In genomic region chr1:78355123-78355522, GRCm38 (mm10) we compare ENCODE assay signal across 9 mouse cellular contexts. TPM values are rescaled to one million over a fixed set of nuclear protein-coding genes. Genes with fewer than 3 reads are reported as not detected.
DNase-seq lines count a peak whose midpoint lies in the region; ATAC-seq and TF ChIP-seq lines count a peak whose summit lies in the region.
"Had no signal": no experiment of that assay in that cellular context is flagged by ENCODE, and none has a peak within 500 bp of the region (broad histone marks: within the 10 kb centered on the region; RNA-seq: fewer than 3 reads in every experiment).

No protein-coding gene starts in this region.

- no peaks in the 10 kb centered on the region for H3K9me3 ChIP-seq in intestine, embryonic 14.5 days (ENCODE audit: control insufficient read depth, low read length)
- H3K9me3 ChIP-seq in intestine, embryonic 15.5 days: no peaks in the 10 kb centered on the region

- ATAC-seq in intestine, embryonic 14.5 days (replicated peaks; ENCODE audit: low FRiP score, low TSS enrichment, low read depth): 0 out of 2 replicates have a peak, but pooled peaks have one; percentile 15
- no peak for ATAC-seq in intestine, embryonic 15.5 days

- WGBS in intestine, embryonic 14.5 days: 26% methylated on average over 4 of the region's 4 CpGs
- 29% methylated on average over 4 of the region's 4 CpGs for WGBS in intestine, embryonic 15.5 days
- WGBS in kidney, adult 2 months: 17% methylated on average over 4 of the region's 4 CpGs

- no peak overlapping the region for H3K9ac ChIP-seq in intestine, embryonic 14.5 days (ENCODE audit: low read length)
- no peak overlapping the region for H3K9ac ChIP-seq in intestine, embryonic 15.5 days

- no peak overlapping the region for H3K4me3 ChIP-seq in intestine, embryonic 14.5 days (ENCODE audit: low read depth, low read length)
- no peak overlapping the region for H3K4me3 ChIP-seq in intestine, embryonic 15.5 days (replicated peaks)
- H3K4me3 ChIP-seq in kidney, adult 2 months (ENCODE audit: insufficient read depth, low read depth, low read length): no peak overlapping the region
- H3K4me3 ChIP-seq: layer of hippocampus, adult 2 months had no signal

- no peak for TF ChIP-seq CTCF in kidney, adult 2 months (conservative IDR thresholded peaks at IDR 0.05; ENCODE audit: insufficient read depth, insufficient read length, low read depth, low read length)

- no peak for DNase-seq in intestine, embryonic 14.5 days (ENCODE audit: low spot score)
- DNase-seq in cerebellum, adult 8-10 months: peak; percentile 64
- DNase-seq in kidney, adult 2 months: peak; percentile 82
- DNase-seq in ovary, postnatal 36 days (ENCODE audit: low spot score): peak; percentile 86
- no peak for DNase-seq in spleen, adult 18-20 months
- DNase-seq in thymus, postnatal 14 days: no peak
- DNase-seq in frontal cortex, postnatal 25 days (ENCODE audit: low spot score in 2 of 2): no peak

- H3K4me1 ChIP-seq in intestine, embryonic 14.5 days (replicated peaks; ENCODE audit: control insufficient read depth, insufficient read depth, low read length): peaks cover 13% of the 10 kb centered on the region; the same call in 1 of the 2 replicates
- 0 out of 2 replicates have a peak, but pooled peaks cover 7% of the 10 kb centered on the region for H3K4me1 ChIP-seq in intestine, embryonic 15.5 days (replicated peaks)
- H3K4me1 ChIP-seq in kidney, adult 2 months (ENCODE audit: control insufficient read depth, insufficient read depth, low read length): peaks cover 6% of the 10 kb centered on the region

- H3K27ac ChIP-seq in intestine, embryonic 14.5 days (ENCODE audit: low read depth): no peak overlapping the region
- no peak overlapping the region for H3K27ac ChIP-seq in intestine, embryonic 15.5 days
- H3K27ac ChIP-seq in kidney, adult 2 months (ENCODE audit: insufficient read depth, low read depth, low read length): peak overlapping the region; percentile 77
- H3K27ac ChIP-seq: layer of hippocampus, adult 2 months had no signal

- no peak overlapping the region for H3K4me2 ChIP-seq in intestine, embryonic 14.5 days (ENCODE audit: low read length)
- H3K4me2 ChIP-seq in intestine, embryonic 15.5 days (replicated peaks): no peak overlapping the region

- no peaks in the 10 kb centered on the region for H3K36me3 ChIP-seq in intestine, embryonic 14.5 days (ENCODE audit: control insufficient read depth, insufficient read depth, low read length)
- H3K36me3 ChIP-seq in intestine, embryonic 15.5 days: no peaks in the 10 kb centered on the region
- no peaks in the 10 kb centered on the region for H3K36me3 ChIP-seq in kidney, adult 2 months (ENCODE audit: control insufficient read depth, insufficient read depth, low read length)

- no peaks in the 10 kb centered on the region for H3K27me3 ChIP-seq in intestine, embryonic 14.5 days (replicated peaks; ENCODE audit: control insufficient read depth, insufficient read depth, low read length)
- H3K27me3 ChIP-seq in intestine, embryonic 15.5 days (replicated peaks): no peaks in the 10 kb centered on the region
- H3K27me3 ChIP-seq in kidney, adult 2 months (replicated peaks; ENCODE audit: control insufficient read depth, insufficient read depth, low read length): no peaks in the 10 kb centered on the region

- no peak for TF ChIP-seq POLR2A in kidney, adult 2 months (IDR thresholded peaks at IDR 0.05; ENCODE audit: low read depth, low read length)

RNA-seq across cellular contexts. Expression of gene Sgpp2, which starts 45.0 kb away (rescaled TPM):
- polyA plus RNA-seq in intestine, embryonic 14.5 days (2014; fragmentation: Nextera tagmentation; extraction: Ambion mirVana): 37.8 and 43.2 TPM in 2 replicates
- 35.9 and 37.9 TPM in 2 replicates for polyA plus RNA-seq in intestine, embryonic 15.5 days (2015; fragmentation: Nextera tagmentation; extraction: Ambion mirVana)
- 15.6 and 17.8 TPM in 2 replicates for polyA plus RNA-seq in kidney, adult 2 months (2012; rRNA removed)

Comparison
In these comparisons a context has a peak if more than half of its experiments do, and no peak if none do; other contexts are left out.
1. DNase-seq: peak in cerebellum, adult 8-10 months (single experiment), kidney, adult 2 months (single experiment) and ovary, postnatal 36 days (single experiment); none in intestine, embryonic 14.5 days (single experiment), spleen, adult 18-20 months (0 of 2), thymus, postnatal 14 days (single experiment) and frontal cortex, postnatal 25 days (0 of 2).